Mouse (Mus musculus) lung, adult 10 weeks (tissue): ENCODE measurements around the gene Actg1. TPM values are rescaled to one million over a fixed set of nuclear protein-coding genes. Genes with fewer than 3 reads are reported as not detected.

Source experiments
- polyA plus RNA-seq: library from polyadenylated mRNA; stranded (reverse); fragments of 350-450 nt; fragmentation: Illumina TruSeq; extraction: RNeasy Lipid Tissue Mini Kit (QIAGEN cat#74804); gene quantifications from one replicate; pipeline ENCODE4 v1.2.3, GENCODE M21; 2014; ENCODE audit warnings: low read depth, low replicate concordance; ENCODE audit not compliant: insufficient read depth

Actg1 gene
- polyA plus RNA-seq, result 1,316 TPM

DNA sequence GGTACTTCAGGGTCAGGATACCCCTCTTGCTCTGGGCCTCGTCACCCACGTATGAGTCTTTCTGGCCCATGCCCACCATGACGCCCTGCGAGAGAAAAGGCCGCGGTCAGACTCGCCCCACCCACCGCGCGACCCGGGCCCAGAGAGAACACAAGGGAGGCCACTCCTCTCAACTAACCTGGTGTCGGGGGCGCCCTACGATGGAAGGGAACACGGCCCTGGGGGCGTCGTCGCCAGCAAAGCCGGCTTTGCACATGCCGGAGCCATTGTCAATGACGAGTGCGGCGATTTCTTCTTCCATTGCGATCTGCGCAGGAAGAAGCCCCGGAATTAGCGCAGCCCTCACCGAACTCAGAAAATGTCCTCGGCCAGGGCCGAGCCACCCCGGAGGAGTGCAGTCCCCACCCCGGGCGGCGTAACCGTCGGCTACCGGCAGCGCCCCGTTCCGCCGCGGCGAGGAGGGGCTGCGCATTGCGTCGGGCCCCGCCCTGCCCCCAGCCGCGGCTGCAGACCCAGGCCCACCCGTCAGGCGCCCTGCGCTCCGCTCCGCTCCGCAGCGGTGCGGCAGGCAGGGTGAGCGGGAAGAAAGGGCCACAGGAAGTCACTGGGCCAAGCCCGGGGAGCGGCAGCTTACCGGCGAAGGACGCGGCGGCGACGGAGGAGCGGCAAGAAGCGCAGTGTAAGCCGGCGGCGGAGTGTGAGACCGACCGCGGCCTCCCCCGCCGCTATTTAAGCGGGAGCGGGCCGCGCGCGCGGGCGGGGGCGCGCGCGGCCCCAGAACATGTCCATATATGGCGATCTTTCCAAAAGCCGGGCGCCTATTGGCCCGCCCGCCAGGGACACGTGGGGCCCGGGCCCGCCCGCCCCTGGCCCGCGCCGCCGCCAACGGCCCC lies at the start of gene Actg1:
Gene Actg1 (minus strand): TSS at position 752 of the 893 bp plus-strand sequence.

DNA sequence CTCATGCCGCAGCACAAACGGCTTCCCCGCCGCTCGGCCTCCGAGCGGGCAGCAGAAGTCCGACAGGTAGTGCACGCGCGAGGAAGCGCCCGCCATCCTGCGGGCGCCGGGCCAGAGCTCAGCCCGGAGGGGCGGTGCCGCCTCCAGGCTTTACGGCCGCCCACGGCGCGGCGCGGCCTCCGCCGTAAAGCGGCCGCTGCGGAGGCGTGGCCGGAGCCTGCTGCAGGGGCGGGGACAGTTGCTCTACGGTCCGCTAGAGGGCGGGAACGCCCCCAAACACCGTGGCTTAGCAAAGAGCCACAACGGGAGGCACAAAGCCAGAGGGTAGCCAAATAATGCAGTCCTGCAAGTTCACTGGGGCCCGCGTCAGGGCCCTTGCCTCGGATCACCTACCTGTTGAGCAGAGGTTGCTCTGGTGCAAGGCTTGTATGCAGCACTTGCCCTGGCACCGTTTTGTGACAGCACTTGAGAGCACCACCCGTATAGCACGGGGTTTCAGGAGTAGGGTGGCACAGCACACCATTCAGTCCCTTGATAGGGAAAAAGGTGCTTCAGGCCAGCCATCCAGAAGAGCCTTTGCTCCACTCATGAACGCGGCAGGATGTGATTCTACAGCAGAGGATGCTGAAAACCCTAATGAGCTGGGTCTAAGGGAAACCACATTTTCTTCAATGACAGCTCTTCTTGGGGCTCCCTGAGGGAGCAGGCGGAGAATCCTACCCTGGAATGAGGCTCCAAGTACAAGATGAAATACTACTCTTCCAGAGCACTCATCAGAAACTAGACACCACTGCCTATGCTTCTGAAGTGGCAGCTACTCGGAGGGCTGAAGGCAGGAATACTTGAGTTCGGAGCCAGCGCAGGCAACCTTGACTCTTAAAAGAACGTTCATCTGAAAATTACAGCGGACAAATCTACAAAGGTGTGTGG lies 30.5 kb upstream of the Actg1 start, which contains the start of gene Faap100:
Gene Faap100 (minus strand): TSS at position 154 of the 930 bp plus-strand sequence.

DNA sequence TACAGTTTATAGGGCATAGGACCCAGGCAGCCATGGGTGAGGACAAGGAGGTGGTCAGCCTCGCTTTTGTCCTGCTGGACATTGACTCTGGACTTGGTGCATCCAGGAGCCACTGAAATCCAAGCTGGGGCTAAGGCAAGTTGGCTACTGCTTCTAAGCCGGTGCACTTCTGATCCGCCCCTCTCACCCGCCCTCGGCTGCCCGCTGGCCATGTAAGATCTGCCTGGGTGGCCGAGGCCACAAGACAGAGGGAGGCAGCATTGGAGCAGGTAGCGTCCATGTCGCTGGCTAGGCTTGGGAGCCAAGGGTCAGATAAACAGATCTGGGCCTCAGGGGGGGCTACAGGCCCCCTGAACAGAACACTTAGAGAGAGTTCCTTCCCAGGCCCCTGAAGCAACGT lies 13.0 kb upstream of the Actg1 start, which contains the start of gene Fscn2:
Gene Fscn2 (plus strand): TSS at position 240 of the 400 bp plus-strand sequence.

Other genes starting within 250 kb of the Actg1 start
- 6.6 TPM for gene Tepsin, start 249.8 kb downstream of the Actg1 start, polyA plus RNA-seq
- gene Ndufaf8, start 249.6 kb downstream of the Actg1 start, polyA plus RNA-seq, result 78.5 TPM
- gene Slc38a10, start 197.2 kb downstream of the Actg1 start, polyA plus RNA-seq, result 44.5 TPM
- gene Bahcc1, start 115.6 kb downstream of the Actg1 start, polyA plus RNA-seq, result 5.5 TPM
- 0.33 TPM for gene Fscn2, start 13.0 kb upstream of the Actg1 start, polyA plus RNA-seq
- 10.2 TPM for gene Faap100, start 30.2 kb upstream of the Actg1 start, polyA plus RNA-seq
- 19.5 TPM for gene Nploc4, start 89.2 kb upstream of the Actg1 start, polyA plus RNA-seq
- not detected for gene Tspan10, start 94.1 kb upstream of the Actg1 start, polyA plus RNA-seq
- gene Pde6g, start 105.0 kb upstream of the Actg1 start, polyA plus RNA-seq, result not detected
- 13.4 TPM for gene Oxld1, start 109.5 kb upstream of the Actg1 start, polyA plus RNA-seq
- gene Ccdc137, start 109.6 kb upstream of the Actg1 start, polyA plus RNA-seq, result 13.6 TPM
- gene Arl16, start 119.1 kb upstream of the Actg1 start, polyA plus RNA-seq, result 10.8 TPM
- gene Mrpl12, start 136.1 kb upstream of the Actg1 start, polyA plus RNA-seq, result 65.4 TPM
- gene Slc25a10, start 143.3 kb upstream of the Actg1 start, polyA plus RNA-seq, result 42.5 TPM
- 0.15 TPM for gene Gcgr, start 182.2 kb upstream of the Actg1 start, polyA plus RNA-seq
- 138 TPM for gene Mcrip1, start 201.2 kb upstream of the Actg1 start, polyA plus RNA-seq
- gene Ppp1r27, start 202.6 kb upstream of the Actg1 start, polyA plus RNA-seq, result not detected
- 289 TPM for gene P4hb, start 224.7 kb upstream of the Actg1 start, polyA plus RNA-seq
- 361 TPM for gene Arhgdia, start 233.1 kb upstream of the Actg1 start, polyA plus RNA-seq
- 49.0 TPM for gene Alyref, start 249.8 kb upstream of the Actg1 start, polyA plus RNA-seq
- 82.6 TPM for gene Anapc11, start 249.9 kb upstream of the Actg1 start, polyA plus RNA-seq